In genomic region chr4:141545071-141545742, GRCm38 (mm10) we compare ENCODE assay signal across 8 mouse cellular contexts. TPM values are rescaled to one million over a fixed set of nuclear protein-coding genes. Genes with fewer than 3 reads are reported as not detected.
DNase-seq lines count a peak whose midpoint lies in the region; ATAC-seq and TF ChIP-seq lines count a peak whose summit lies in the region.

No protein-coding gene starts in this region.

- WGBS in kidney, embryonic 14.5 days = under 1% methylated on average over 45 of the region's 45 CpGs
- 1% methylated on average over 45 of the region's 45 CpGs for WGBS in liver, embryonic 12.5 days (ENCODE audit: insufficient replicate concordance)
- WGBS in stomach, embryonic 16.5 days = under 1% methylated on average over 45 of the region's 45 CpGs

- H3K27ac ChIP-seq in bone marrow macrophage, adult 2 months (ENCODE audit: insufficient read depth, low read depth, low read length) = peak overlapping the region; percentile 89
- peak overlapping the region; percentile 92 for H3K27ac ChIP-seq in embryonic fibroblast, embryonic 13.5 days (ENCODE audit: insufficient read depth, low read length)
- peak overlapping the region; percentile 96 for H3K27ac ChIP-seq in kidney, embryonic 14.5 days (ENCODE audit: low read depth, low read length)
- H3K27ac ChIP-seq in liver, embryonic 12.5 days = peak overlapping the region; percentile 99
- H3K27ac ChIP-seq in stomach, embryonic 16.5 days (ENCODE audit: low read length) = peak overlapping the region; percentile 99

- H3K4me3 ChIP-seq in bone marrow macrophage, adult 2 months (ENCODE audit: insufficient read depth, low read length) = peak overlapping the region; percentile 71
- H3K4me3 ChIP-seq in embryonic fibroblast, embryonic 13.5 days (ENCODE audit: insufficient read depth, low read length) = peak overlapping the region; percentile 61
- peak overlapping the region; percentile 76 for H3K4me3 ChIP-seq in kidney, embryonic 14.5 days (ENCODE audit: low read length)
- H3K4me3 ChIP-seq in liver, embryonic 12.5 days = peak overlapping the region; percentile 90
- H3K4me3 ChIP-seq in myocyte = peak overlapping the region; percentile 85
- H3K4me3 ChIP-seq in stomach, embryonic 16.5 days (replicated peaks; ENCODE audit: low read length) = peak overlapping the region; percentile 81

- peaks cover 26% of the 10 kb centered on the region for H3K4me1 ChIP-seq in bone marrow macrophage, adult 2 months (ENCODE audit: control insufficient read depth, insufficient read depth, low read length)
- H3K4me1 ChIP-seq in embryonic fibroblast, embryonic 13.5 days (ENCODE audit: control insufficient read depth, insufficient read depth, low read length) = peaks cover under 1% of the 10 kb centered on the region; the same call in 1 of the 2 replicates
- H3K4me1 ChIP-seq in kidney, embryonic 14.5 days (ENCODE audit: control insufficient read depth, insufficient read depth, low read length) = peaks cover 17% of the 10 kb centered on the region; the same call in 1 of the 2 replicates
- H3K4me1 ChIP-seq in liver, embryonic 12.5 days = peaks cover 47% of the 10 kb centered on the region
- no peaks in the 10 kb centered on the region for H3K4me1 ChIP-seq in stomach, embryonic 16.5 days (ENCODE audit: control insufficient read depth, insufficient read depth, low read length)

- H3K36me3 ChIP-seq in kidney, embryonic 14.5 days (ENCODE audit: control insufficient read depth, insufficient read depth, low read length) = no peaks in the 10 kb centered on the region
- no peaks in the 10 kb centered on the region for H3K36me3 ChIP-seq in liver, embryonic 12.5 days
- no peaks in the 10 kb centered on the region for H3K36me3 ChIP-seq in myocyte (ENCODE audit: control insufficient read depth, insufficient read depth)
- H3K36me3 ChIP-seq in stomach, embryonic 16.5 days (ENCODE audit: control insufficient read depth, insufficient read depth, low read length) = no peaks in the 10 kb centered on the region

- peak overlapping the region; percentile 94 for H3K4me2 ChIP-seq in kidney, embryonic 14.5 days (replicated peaks; ENCODE audit: low read depth, low read length)
- H3K4me2 ChIP-seq in liver, embryonic 12.5 days = peak overlapping the region; percentile 99
- H3K4me2 ChIP-seq in myocyte (ENCODE audit: low read depth) = peak overlapping the region; percentile 84
- H3K4me2 ChIP-seq in stomach, embryonic 16.5 days (ENCODE audit: low read depth, low read length) = peak overlapping the region; percentile 95

- no peak for TF ChIP-seq POLR2A in bone marrow macrophage, adult 2 months (IDR thresholded peaks at IDR 0.05; ENCODE audit: borderline replicate concordance, low read depth, low read length)
- 0 out of 2 replicates have a peak, but pooled peaks have one; percentile 8 for TF ChIP-seq POLR2A in embryonic fibroblast, embryonic 13.5 days (IDR thresholded peaks at IDR 0.05; ENCODE audit: low read depth, low read length)
- TF ChIP-seq POLR2A in myocyte (IDR thresholded peaks at IDR 0.05; ENCODE audit: insufficient read length, low read depth) = peak; percentile 57

- ATAC-seq in kidney, embryonic 14.5 days (ENCODE audit: low FRiP score, low TSS enrichment) = peak; percentile 44
- ATAC-seq in liver, embryonic 12.5 days = peak; percentile 43
- peak; percentile 25; the same call in 1 of the 2 replicates for ATAC-seq in stomach, embryonic 16.5 days (ENCODE audit: insufficient read depth, low FRiP score)

- no peaks in the 10 kb centered on the region for H3K27me3 ChIP-seq in kidney, embryonic 14.5 days (ENCODE audit: control insufficient read depth, insufficient read depth, low read length)
- no peaks in the 10 kb centered on the region for H3K27me3 ChIP-seq in liver, embryonic 12.5 days (replicated peaks)
- H3K27me3 ChIP-seq in myocyte (ENCODE audit: control insufficient read depth, insufficient read depth, insufficient read length) = no peaks in the 10 kb centered on the region
- H3K27me3 ChIP-seq in stomach, embryonic 16.5 days (ENCODE audit: control insufficient read depth, insufficient read depth, low read length) = no peaks in the 10 kb centered on the region

- H3K9ac ChIP-seq in kidney, embryonic 14.5 days (ENCODE audit: low read depth, low read length) = peak overlapping the region; percentile 96
- H3K9ac ChIP-seq in liver, embryonic 12.5 days = peak overlapping the region; percentile 91
- peak overlapping the region; percentile 94 for H3K9ac ChIP-seq in stomach, embryonic 16.5 days (ENCODE audit: low read length)

- peak overlapping the region; percentile 80 for H3ac ChIP-seq in myocyte (ENCODE audit: control insufficient read depth, insufficient read length)

- TF ChIP-seq CTCF in bone marrow macrophage, adult 2 months (IDR thresholded peaks at IDR 0.05; ENCODE audit: low read depth, low read length) = no peak
- no peak for TF ChIP-seq CTCF in embryonic fibroblast, embryonic 13.5 days (IDR thresholded peaks at IDR 0.05; ENCODE audit: borderline replicate concordance, insufficient read depth, low read length)

- H3K9me3 ChIP-seq in kidney, embryonic 14.5 days (ENCODE audit: control insufficient read depth, low read length) = no peaks in the 10 kb centered on the region
- no peaks in the 10 kb centered on the region for H3K9me3 ChIP-seq in liver, embryonic 12.5 days (replicated peaks)
- H3K9me3 ChIP-seq in stomach, embryonic 16.5 days (replicated peaks; ENCODE audit: control insufficient read depth, low read length) = no peaks in the 10 kb centered on the region

- peak; percentile 75 for DNase-seq in A20 (ENCODE audit: low read depth, low spot score)
- peak; percentile 80 to 83 for DNase-seq in heart, adult 9 months (ENCODE audit: low spot score in 2 of 2)

- no peaks in the 10 kb centered on the region for H3K79me2 ChIP-seq in myocyte (ENCODE audit: control insufficient read depth, insufficient read depth)

TF ChIP-seq in myocyte, 11 proteins besides CTCF, POLR2A, EP300 and RAD21:
- TF ChIP-seq MYOG (IDR thresholded peaks at IDR 0.05; ENCODE audit: control insufficient read depth in 1 of 3, insufficient read depth in 1 of 3, insufficient read length in 2 of 3, low read depth in 2 of 3) (peak in 2 of 3 experiments; percentile 9 to 30), POLR2AphosphoS2 (IDR thresholded peaks at IDR 0.05; ENCODE audit: insufficient read length, low read depth) (peak; percentile 67), E2F4 (IDR thresholded peaks at IDR 0.05; ENCODE audit: insufficient read depth) (no peak), MAX (IDR thresholded peaks at IDR 0.05; ENCODE audit: low read depth) (no peak), MYOD1 (IDR thresholded peaks at IDR 0.05; ENCODE audit: control insufficient read depth in 1 of 3, insufficient read length in 2 of 3, low read depth in 2 of 3) (peak in 1 of 3 experiments; percentile 48), REST (IDR thresholded peaks at IDR 0.05; ENCODE audit: insufficient read depth, insufficient read length) (no peak)

RNA-seq across cellular contexts. Expression of gene Spen, which starts 6.8 kb away (rescaled TPM):
- 23.6 and 29.2 TPM in 2 replicates for polyA plus RNA-seq in bone marrow macrophage, adult 2 months (2012; ENCODE audit: insufficient read depth, insufficient read length, missing spikeins)
- polyA plus RNA-seq in embryonic fibroblast, embryonic 13.5 days (2011; ENCODE audit: insufficient read length, low read depth, missing spikeins) = 20.7 and 21.2 TPM in 2 replicates
- 13.1 and 19.3 TPM in 2 replicates for polyA plus RNA-seq in kidney, embryonic 14.5 days (2014; fragmentation: Nextera tagmentation; extraction: Ambion mirVana)
- polyA plus RNA-seq in liver, embryonic 12.5 days (2016; fragmentation: Nextera tagmentation; extraction: Ambion mirVana) = 9.1 and 9.2 TPM in 2 replicates
- polyA plus RNA-seq in myocyte (2012; fragmentation: generic; extraction: Trizol) = 11.7 TPM
- 6.2 and 7.2 TPM in 2 replicates for polyA plus RNA-seq in stomach, embryonic 16.5 days (2015; fragmentation: Nextera tagmentation; extraction: Ambion mirVana)

Comparison
In these comparisons a context has a peak if more than half of its experiments do, and no peak if none do; other contexts are left out.
1. Peak in every context shown above with its lines: DNase-seq, ATAC-seq, H3K4me3 ChIP-seq and H3K27ac ChIP-seq.